Mouse (Mus musculus) megakaryocyte, embryonic 14.5 days (primary cell): ENCODE measurements around the gene Npl.

ENCODE experiments used
- FLI1 ChIP-seq: IDR thresholded peaks from 2 replicates; pipeline ENCODE4 v1.6.1; 2012; ENCODE audit warnings: low read length, inconsistent platforms, mixed read lengths
- GATA1 ChIP-seq: IDR thresholded peaks from 3 replicates; pipeline ENCODE4 v1.6.1; 2012; ENCODE audit warnings: mixed read lengths, low read length, inconsistent platforms, borderline replicate concordance

DNA sequence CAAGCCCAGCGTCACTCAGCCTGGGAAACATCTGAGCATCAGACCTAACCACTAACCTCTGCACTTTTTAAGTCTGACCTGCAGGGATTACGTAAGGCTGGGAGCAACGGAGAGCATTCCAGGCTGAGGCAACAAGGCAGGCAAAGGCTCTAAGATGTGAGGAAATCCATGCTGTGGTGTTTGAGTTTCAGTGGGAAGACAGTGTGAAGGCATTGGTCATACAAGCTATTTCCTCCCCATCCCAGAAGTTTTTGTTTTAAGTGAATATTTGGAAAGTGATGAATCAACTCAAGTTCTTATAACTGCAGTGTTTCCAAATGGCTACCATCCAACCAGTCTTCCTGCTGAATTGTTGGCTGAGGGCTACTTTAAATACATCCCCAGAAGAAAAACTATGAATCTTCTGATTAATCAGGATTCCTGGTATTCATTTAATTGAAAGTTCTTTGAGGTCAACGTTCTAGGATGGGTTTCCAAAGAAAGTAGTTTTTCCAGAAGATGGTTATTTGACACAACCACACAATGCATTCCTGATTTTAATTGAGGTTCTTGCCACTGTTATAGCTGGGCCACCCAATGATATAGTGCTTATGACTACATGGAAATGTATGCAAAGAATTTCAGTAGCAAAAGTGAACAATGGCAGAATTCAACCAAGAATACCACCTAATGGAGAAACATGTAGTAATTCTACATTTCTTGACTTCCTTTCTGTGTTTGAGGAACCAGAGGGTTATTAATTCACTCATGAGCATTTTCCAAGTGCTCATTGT lies 22.6 kb upstream of the Npl start:
- no peak for TF ChIP-seq GATA1
- TF ChIP-seq FLI1: no peak
